Mouse (Mus musculus) MEL (cell line): ENCODE results near the gene Pimreg.

Experiments
- BHLHE40 ChIP-seq: IDR thresholded peaks from 2 replicates; pipeline ENCODE4 v1.6.1; 2012; ENCODE audit warnings: low read depth, mild to moderate bottlenecking, inconsistent platforms, low read length, improper control_type of control experiment, borderline replicate concordance
- CTCF ChIP-seq, 3 experiments: IDR thresholded peaks in 2 of 3; conservative IDR thresholded peaks in 1 of 3; 2 replicates each; pipeline ENCODE4 v1.5.1; 2011 to 2012; ENCODE audit warnings: low read length in 3 of 3, low read depth in 2 of 3, mild to moderate bottlenecking in 2 of 3, improper control_type of control experiment in 1 of 3, inconsistent platforms in 1 of 3, mixed read lengths in 1 of 3, moderate library complexity in 1 of 3; ENCODE audit not compliant: control insufficient read depth in 1 of 3, insufficient read depth in 1 of 3, poor library complexity in 1 of 3, severe bottlenecking in 1 of 3
- EP300 ChIP-seq, 2 experiments: IDR thresholded peaks; 2 replicates each; pipeline ENCODE4 v1.6.1; 2011; ENCODE audit warnings: improper control_type of control experiment in 2 of 2, low read length in 2 of 2, low read depth in 1 of 2, mild to moderate bottlenecking in 1 of 2
- HCFC1 ChIP-seq: IDR thresholded peaks from 2 replicates; pipeline ENCODE4 v1.6.1; 2012; ENCODE audit warnings: low read depth, mild to moderate bottlenecking, inconsistent platforms, low read length, improper control_type of control experiment, moderate library complexity
- JUND ChIP-seq: IDR thresholded peaks from 2 replicates; pipeline ENCODE4 v1.6.1; 2011; ENCODE audit warnings: low read depth, mild to moderate bottlenecking, improper control_type of control experiment, low read length
- KAT2A ChIP-seq: conservative IDR thresholded peaks from 2 replicates; pipeline ENCODE4 v1.6.1; 2012; ENCODE audit warnings: low read depth, low read length, improper control_type of control experiment, inconsistent platforms
- MAFK ChIP-seq: IDR thresholded peaks from 2 replicates; pipeline ENCODE4 v1.6.1; 2011; ENCODE audit warnings: low read depth, mild to moderate bottlenecking, low read length, improper control_type of control experiment, borderline replicate concordance
- MYB ChIP-seq: IDR thresholded peaks from 2 replicates; pipeline ENCODE4 v1.6.1; 2011; ENCODE audit warnings: mild to moderate bottlenecking, low read depth, low read length, improper control_type of control experiment
- NELFE ChIP-seq: IDR thresholded peaks from 2 replicates; pipeline ENCODE4 v1.6.1; 2011; ENCODE audit warnings: low read depth, low read length, improper control_type of control experiment
- POLR2A ChIP-seq, 2 experiments: IDR thresholded peaks; 2 replicates each; pipeline ENCODE4 v1.6.1; 2011 to 2012; ENCODE audit warnings: low read length in 2 of 2, mild to moderate bottlenecking in 2 of 2, control low read depth in 1 of 2, improper control_type of control experiment in 1 of 2, low read depth in 1 of 2, moderate library complexity in 1 of 2; ENCODE audit not compliant: control insufficient read depth in 1 of 2, insufficient read depth in 1 of 2, poor library complexity in 1 of 2
- UBTF ChIP-seq: IDR thresholded peaks from 2 replicates; pipeline ENCODE4 v1.6.1; 2012; ENCODE audit warnings: low read depth, mild to moderate bottlenecking, inconsistent platforms, low read length, improper control_type of control experiment, moderate library complexity, borderline replicate concordance; ENCODE audit not compliant: insufficient read depth
- ZKSCAN1 ChIP-seq: IDR thresholded peaks from 2 replicates; pipeline ENCODE4 v1.6.1; 2012; ENCODE audit warnings: low read depth, mild to moderate bottlenecking, inconsistent platforms, low read length, improper control_type of control experiment, moderate library complexity

GRCm38 (mm10) chr11:72042631-72043030 lies 799 bp downstream of the Pimreg start:
- no peak for TF ChIP-seq UBTF
- TF ChIP-seq POLR2A (IDR thresholded peaks at IDR 0.05; ENCODE audit: control insufficient read depth in 1 of 2, insufficient read depth in 1 of 2, low read depth in 1 of 2, low read length in 2 of 2, poor library complexity in 1 of 2) = no peak
- TF ChIP-seq BHLHE40 = no peak
- no peak for TF ChIP-seq KAT2A
- TF ChIP-seq EP300 (IDR thresholded peaks at IDR 0.05; ENCODE audit: low read depth in 1 of 2, low read length in 2 of 2) = no peak
- no peak for TF ChIP-seq CTCF (IDR thresholded peaks at IDR 0.05 in 2 of 3, conservative IDR thresholded peaks at IDR 0.05 in 1 of 3; ENCODE audit: control insufficient read depth in 1 of 3, insufficient read depth in 1 of 3, low read depth in 2 of 3, low read length in 3 of 3, poor library complexity in 1 of 3, severe bottlenecking in 1 of 3)
- no peak for TF ChIP-seq MYB
- no peak for TF ChIP-seq MAFK
- TF ChIP-seq NELFE = no peak
- no peak; the same call in 1 of the 2 replicates for TF ChIP-seq HCFC1
- no peak for TF ChIP-seq ZKSCAN1
- no peak for TF ChIP-seq JUND
